Mouse (Mus musculus): ENCODE data around the gene Stmn3.

GRCm38 (mm10) chr2:181313006-181313343 lies 1.3 kb downstream of the Stmn3 start:
- TF ChIP-seq POLR2A (IDR thresholded peaks at IDR 0.05; ENCODE audit: low read depth, low read length), result no peak
- no peak for TF ChIP-seq CTCF (IDR thresholded peaks at IDR 0.05; ENCODE audit: extremely low read depth, insufficient read depth, insufficient read length, insufficient replicate concordance)

Measured in spleen, adult 2 months (tissue).